Mouse (Mus musculus) neural tube, embryonic 11.5 days (tissue): ENCODE data around the gene Arntl. TPM values are rescaled to one million over a fixed set of nuclear protein-coding genes. Genes with fewer than 3 reads are reported as not detected.

Source experiments
- ATAC-seq: fragments of 200-750 bp; cut with Nextera tagmentation; 2 replicates; pipeline ENCODE4 v1.8.0; 2017; ENCODE audit warnings: moderate number of reproducible peaks, mild to moderate bottlenecking, moderate TSS enrichment, moderate library complexity; ENCODE audit not compliant: insufficient read depth, low FRiP score, low TSS enrichment
- DNase-seq: peaks from one replicate; pipeline ENCODE4 v3.0.0-alpha.2; 2015; ENCODE audit warnings: low spot score
- H3K27ac ChIP-seq: fragments of 300-500 bp; sonication (generic); 2 replicates; pipeline ENCODE4 v1.5.1; 2014; ENCODE audit warnings: low read depth, mild to moderate bottlenecking, low read length
- H3K27me3 ChIP-seq: fragments of 300-500 bp; sonication (generic); 2 replicates; pipeline ENCODE4 v1.6.1; 2014; ENCODE audit warnings: mild to moderate bottlenecking, low read length, mixed read lengths; ENCODE audit not compliant: control insufficient read depth, insufficient read depth
- H3K36me3 ChIP-seq: fragments of 300-500 bp; sonication (generic); 2 replicates; pipeline ENCODE4 v1.6.1; 2014; ENCODE audit warnings: mild to moderate bottlenecking, low read length, moderate library complexity, mixed read lengths; ENCODE audit not compliant: control insufficient read depth, insufficient read depth
- H3K4me1 ChIP-seq: fragments of 300-500 bp; sonication (generic); 2 replicates; pipeline ENCODE4 v1.6.1; 2014; ENCODE audit warnings: low read length, mixed read lengths; ENCODE audit not compliant: control insufficient read depth, insufficient read depth
- H3K4me2 ChIP-seq: fragments of 300-500 bp; sonication (generic); 2 replicates; pipeline ENCODE4 v1.6.1; 2014; ENCODE audit warnings: low read depth, mild to moderate bottlenecking, moderate library complexity
- H3K4me3 ChIP-seq: fragments of 300-500 bp; sonication (generic); 2 replicates; pipeline ENCODE4 v1.5.1; 2014; ENCODE audit warnings: low read depth, low read length
- H3K9ac ChIP-seq: fragments of 300-500 bp; sonication (generic); 2 replicates; pipeline ENCODE4 v1.6.1; 2014; ENCODE audit warnings: mild to moderate bottlenecking, low read length
- H3K9me3 ChIP-seq: fragments of 300-500 bp; sonication (generic); 2 replicates; pipeline ENCODE4 v1.6.1; 2016; ENCODE audit warnings: low read length; ENCODE audit not compliant: control insufficient read depth
- WGBS: fragments of 180-500 bp; shearing (Covaris S2); extraction: QIAGEN DNeasy Blood & Tissue Kit; methylation state at CpG from one replicate; pipeline ENCODE4 v1.1.7; 2014; 5-methylcytosine and 5-hydroxymethylcytosine counted together
- polyA plus RNA-seq: library from polyadenylated mRNA; unstranded; fragments of >200 nt; fragmentation: Nextera tagmentation; extraction: Ambion mirVana; gene quantifications from 2 replicates; pipeline ENCODE4 v1.2.1, GENCODE M21; 2014

Gene Arntl
- polyA plus RNA-seq, 1 experiment from 2014 or later = 8.6 TPM

- Histone ChIP-seq H3K9ac (no peak overlapping the region), H3K27ac (no peak overlapping the region), H3K27me3 (no peaks in the 10 kb centered on the region), H3K36me3 (no peaks in the 10 kb centered on the region), H3K4me1 (no peaks in the 10 kb centered on the region; the same call in 1 of the 2 replicates), H3K4me2 (no peak overlapping the region), H3K9me3 (no peaks in the 10 kb centered on the region), H3K4me3 (no peak overlapping the region)
- ATAC-seq (no peak), DNase-seq (no peak)
- 82% methylated on average over 3 of the region's 3 CpGs for WGBS
These were observed 12.6 kb downstream of the Arntl start for GRCm38 (mm10) chr7:113219864-113220263.

- Histone ChIP-seq H3K9ac (no peak overlapping the region), H3K27me3 (no peaks in the 10 kb centered on the region), H3K36me3 (no peaks in the 10 kb centered on the region), H3K4me1 (no peaks in the 10 kb centered on the region), H3K4me3 (no peak overlapping the region), H3K27ac (no peak overlapping the region), H3K9me3 (no peaks in the 10 kb centered on the region), H3K4me2 (no peak overlapping the region)
- ATAC-seq (no peak), DNase-seq (no peak)
- WGBS = 73% methylated on average over 6 of the region's 6 CpGs
These were observed 13.5 kb downstream of the Arntl start for GRCm38 (mm10) chr7:113220691-113221238.

- ATAC-seq (no peak), DNase-seq (no peak)
- Histone ChIP-seq H3K9me3 (no peaks in the 10 kb centered on the region), H3K4me2 (no peak overlapping the region), H3K27me3 (no peaks in the 10 kb centered on the region), H3K4me1 (no peaks in the 10 kb centered on the region), H3K27ac (no peak overlapping the region), H3K9ac (no peak overlapping the region), H3K36me3 (no peaks in the 10 kb centered on the region), H3K4me3 (no peak overlapping the region)
- WGBS = 76% methylated on average over 5 of the region's 5 CpGs
These were observed 15.6 kb downstream of the Arntl start for GRCm38 (mm10) chr7:113222821-113223220.

- H3K36me3 ChIP-seq = no peaks in the 10 kb centered on the region
- ATAC-seq (no peak), DNase-seq (no peak)
- WGBS = 92% methylated on average over 1 of the region's 1 CpGs
- no peaks in the 10 kb centered on the region for H3K9me3 ChIP-seq
- H3K4me2 ChIP-seq = no peak overlapping the region
- H3K4me1 ChIP-seq = no peaks in the 10 kb centered on the region
- H3K9ac ChIP-seq = no peak overlapping the region
- no peaks in the 10 kb centered on the region for H3K27me3 ChIP-seq
- no peak overlapping the region for H3K4me3 ChIP-seq
- H3K27ac ChIP-seq = no peak overlapping the region
These were observed 17.4 kb downstream of the Arntl start for GRCm38 (mm10) chr7:113224620-113225019.

GRCm38 (mm10) chr7:113228498-113228897 is 21.2 kb downstream of the Arntl start:
- H3K36me3 ChIP-seq = no peaks in the 10 kb centered on the region
- no peaks in the 10 kb centered on the region for H3K4me1 ChIP-seq
- H3K27me3 ChIP-seq = no peaks in the 10 kb centered on the region
- no peak for ATAC-seq
- no peak overlapping the region for H3K9ac ChIP-seq
- H3K4me3 ChIP-seq = no peak overlapping the region
- H3K27ac ChIP-seq = no peak overlapping the region
- DNase-seq = no peak
- 77% methylated on average over 6 of the region's 6 CpGs for WGBS
- no peaks in the 10 kb centered on the region for H3K9me3 ChIP-seq
- H3K4me2 ChIP-seq = no peak overlapping the region

- no peaks in the 10 kb centered on the region for H3K27me3 ChIP-seq
- ATAC-seq (no peak), DNase-seq (no peak)
- H3K4me1 ChIP-seq = no peaks in the 10 kb centered on the region
- H3K4me2 ChIP-seq = no peak overlapping the region
- no peak overlapping the region for H3K9ac ChIP-seq
- H3K9me3 ChIP-seq = no peaks in the 10 kb centered on the region
- H3K4me3 ChIP-seq = no peak overlapping the region
- H3K36me3 ChIP-seq = no peaks in the 10 kb centered on the region
- 94% methylated on average over 8 of the region's 8 CpGs for WGBS
- no peak overlapping the region for H3K27ac ChIP-seq
These were observed 28.9 kb downstream of the Arntl start for GRCm38 (mm10) chr7:113236135-113236534.

GRCm38 (mm10) chr7:113238365-113238764 is 31.1 kb downstream of the Arntl start:
- H3K9ac ChIP-seq = no peak overlapping the region
- no peak overlapping the region for H3K4me3 ChIP-seq
- H3K36me3 ChIP-seq = no peaks in the 10 kb centered on the region
- H3K4me1 ChIP-seq = no peaks in the 10 kb centered on the region; the same call in 1 of the 2 replicates
- 78% methylated on average over 6 of the region's 6 CpGs for WGBS
- no peak for DNase-seq
- H3K27ac ChIP-seq = no peak overlapping the region
- no peaks in the 10 kb centered on the region for H3K9me3 ChIP-seq
- no peak for ATAC-seq
- no peak overlapping the region for H3K4me2 ChIP-seq
- no peaks in the 10 kb centered on the region for H3K27me3 ChIP-seq

GRCm38 (mm10) chr7:113239448-113240130 is 32.3 kb downstream of the Arntl start:
- Histone ChIP-seq H3K27ac (no peak overlapping the region), H3K36me3 (no peaks in the 10 kb centered on the region), H3K4me2 (no peak overlapping the region), H3K9me3 (no peaks in the 10 kb centered on the region), H3K4me3 (no peak overlapping the region), H3K4me1 (no peaks in the 10 kb centered on the region; the same call in 1 of the 2 replicates), H3K9ac (no peak overlapping the region), H3K27me3 (no peaks in the 10 kb centered on the region)
- WGBS = 86% methylated on average over 4 of the region's 4 CpGs
- no peak for ATAC-seq
- DNase-seq = no peak

- Histone ChIP-seq H3K9me3 (no peaks in the 10 kb centered on the region), H3K27me3 (no peaks in the 10 kb centered on the region), H3K4me2 (no peak overlapping the region), H3K4me1 (no peaks in the 10 kb centered on the region; the same call in 1 of the 2 replicates), H3K36me3 (no peaks in the 10 kb centered on the region), H3K27ac (no peak overlapping the region), H3K4me3 (no peak overlapping the region), H3K9ac (no peak overlapping the region)
- DNase-seq (no peak), ATAC-seq (no peak)
- WGBS = 92% methylated on average over 1 of the region's 1 CpGs
These were observed 33.2 kb downstream of the Arntl start for GRCm38 (mm10) chr7:113240438-113240837.
